8 mouse cellular contexts compared by ENCODE assay signal in genomic region chr9:44604290-44604778, GRCm38 (mm10). TPM values are rescaled to one million over a fixed set of nuclear protein-coding genes. Genes with fewer than 3 reads are reported as not detected.
DNase-seq lines count a peak whose midpoint lies in the region; ATAC-seq and TF ChIP-seq lines count a peak whose summit lies in the region.

No protein-coding gene starts in this region.

- peak overlapping the region; percentile 100 for H3K27ac ChIP-seq in forebrain, embryonic 15.5 days (replicated peaks)
- H3K27ac ChIP-seq in layer of hippocampus, adult 2 months = peak overlapping the region; percentile 99
- peak overlapping the region; percentile 100 for H3K27ac ChIP-seq in neural tube, embryonic 15.5 days (replicated peaks)

- peak; percentile 65; the same call in 1 of the 2 replicates for TF ChIP-seq POLR2A in lung, adult 2 months (IDR thresholded peaks at IDR 0.05; ENCODE audit: borderline replicate concordance, extremely low read depth, low read depth, low read length)

- no peak for TF ChIP-seq CTCF in E14TG2a.4 (conservative IDR thresholded peaks at IDR 0.05; ENCODE audit: low read length)
- TF ChIP-seq CTCF in layer of hippocampus, adult 2 months (conservative IDR thresholded peaks at IDR 0.05) = 0 out of 2 replicates have a peak, but pooled peaks have one; percentile 19
- no peak for TF ChIP-seq CTCF in lung, adult 2 months (IDR thresholded peaks at IDR 0.05; ENCODE audit: insufficient read depth, low read length)

- H3K36me3 ChIP-seq in E14TG2a.4 (ENCODE audit: insufficient read depth, low read length) = peaks cover 26% of the 10 kb centered on the region
- peaks cover 18% of the 10 kb centered on the region for H3K36me3 ChIP-seq in forebrain, embryonic 15.5 days
- H3K36me3 ChIP-seq in neural tube, embryonic 15.5 days = peaks cover 13% of the 10 kb centered on the region

- peak; percentile 74 for DNase-seq in cerebellum, adult 11 months
- peak; percentile 62 for DNase-seq in heart, postnatal 25 days (ENCODE audit: low spot score)
- DNase-seq in layer of hippocampus, adult 2 months (ENCODE audit: low spot score in 2 of 2) = peak; percentile 78 to 82
- peak; percentile 84 for DNase-seq in lung, adult 2 months
- DNase-seq in testis, postnatal 14 days (ENCODE audit: low spot score) = peak; percentile 81

- peak overlapping the region; percentile 97 for H3K4me3 ChIP-seq in E14TG2a.4 (replicated peaks; ENCODE audit: low read length)
- peak overlapping the region; percentile 98 for H3K4me3 ChIP-seq in forebrain, embryonic 15.5 days
- H3K4me3 ChIP-seq in layer of hippocampus, adult 2 months = peak overlapping the region; percentile 80
- peak overlapping the region; percentile 99 for H3K4me3 ChIP-seq in lung, adult 2 months (replicated peaks; ENCODE audit: extremely low read depth, low read depth, low read length)
- H3K4me3 ChIP-seq in neural tube, embryonic 15.5 days (replicated peaks) = peak overlapping the region; percentile 98

- H3K9ac ChIP-seq in forebrain, embryonic 15.5 days (replicated peaks) = peak overlapping the region; percentile 100
- H3K9ac ChIP-seq in neural tube, embryonic 15.5 days (replicated peaks) = peak overlapping the region; percentile 100

- intact Hi-C loops in heart, postnatal 25 days (cut with DNase I) = no loop called here

- peak overlapping the region; percentile 92 for H3K4me2 ChIP-seq in forebrain, embryonic 15.5 days (replicated peaks)
- peak overlapping the region; percentile 95 for H3K4me2 ChIP-seq in neural tube, embryonic 15.5 days

- H3K9me3 ChIP-seq in E14TG2a.4 (ENCODE audit: low read length) = no peaks in the 10 kb centered on the region
- H3K9me3 ChIP-seq in forebrain, embryonic 15.5 days = no peaks in the 10 kb centered on the region
- H3K9me3 ChIP-seq in neural tube, embryonic 15.5 days (replicated peaks) = no peaks in the 10 kb centered on the region

- ATAC-seq in forebrain, embryonic 15.5 days (replicated peaks) = peak; percentile 78
- peak; percentile 82 for ATAC-seq in neural tube, embryonic 15.5 days (ENCODE audit: low FRiP score)

- 0% methylated on average over 56 of the region's 65 CpGs for WGBS in forebrain, embryonic 15.5 days
- WGBS in lung, adult 2 months = under 1% methylated on average over 55 of the region's 65 CpGs
- under 1% methylated on average over 35 of the region's 65 CpGs for WGBS in neural tube, embryonic 15.5 days

- peaks cover 63% of the 10 kb centered on the region for H3K4me1 ChIP-seq in E14TG2a.4 (replicated peaks; ENCODE audit: low read depth, low read length)
- peaks cover 45% of the 10 kb centered on the region for H3K4me1 ChIP-seq in forebrain, embryonic 15.5 days
- H3K4me1 ChIP-seq in lung, adult 2 months (ENCODE audit: control insufficient read depth, insufficient read depth, low read length) = peaks cover 9% of the 10 kb centered on the region
- peaks cover 43% of the 10 kb centered on the region for H3K4me1 ChIP-seq in neural tube, embryonic 15.5 days

- no peaks in the 10 kb centered on the region for H3K27me3 ChIP-seq in E14TG2a.4 (ENCODE audit: insufficient read depth, low read length)
- H3K27me3 ChIP-seq in forebrain, embryonic 15.5 days = no peaks in the 10 kb centered on the region
- no peaks in the 10 kb centered on the region for H3K27me3 ChIP-seq in neural tube, embryonic 15.5 days (replicated peaks)

RNA-seq across cellular contexts. Expression of gene Ddx6, which starts 0.4 kb away (rescaled TPM):
- 22.9 and 23.1 TPM in 2 replicates for polyA plus RNA-seq in forebrain, embryonic 15.5 days (2015; fragmentation: Nextera tagmentation; extraction: Ambion mirVana)
- total RNA-seq in heart, postnatal 25 days (2021) = 10 to 100 TPM; 72.5 to 87.3 TPM
- total RNA-seq in layer of hippocampus, adult 2 months (2021) = 100 to 1,000 TPM; 132 to 135 TPM
- 17.4 and 24.2 TPM in 2 replicates for polyA plus RNA-seq in lung, adult 2 months (2012; rRNA removed)
- polyA plus RNA-seq in neural tube, embryonic 15.5 days (2015; fragmentation: Nextera tagmentation; extraction: Ambion mirVana) = 15.1 and 16.8 TPM in 2 replicates

RNA-seq across cellular contexts. Expression of gene Cxcr5, which starts 42.7 kb away (rescaled TPM):
- 0.06 TPM in 1 of 2 replicates, not detected in the other for polyA plus RNA-seq in forebrain, embryonic 15.5 days (2015; fragmentation: Nextera tagmentation; extraction: Ambion mirVana)
- under 1 TPM; 0.10 to 0.31 TPM for total RNA-seq in heart, postnatal 25 days (2021)
- total RNA-seq in layer of hippocampus, adult 2 months (2021) = not detected
- 6.0 TPM in 2 replicates for polyA plus RNA-seq in lung, adult 2 months (2012; rRNA removed)
- 0.26 TPM in 1 of 2 replicates, not detected in the other for polyA plus RNA-seq in neural tube, embryonic 15.5 days (2015; fragmentation: Nextera tagmentation; extraction: Ambion mirVana)

Comparison
In these comparisons a context has a peak if more than half of its experiments do, and no peak if none do; other contexts are left out.
1. Peak in every context shown above with its lines: DNase-seq, ATAC-seq, H3K4me3 ChIP-seq and H3K27ac ChIP-seq.